Mouse (Mus musculus): Measurements from ENCODE around the gene Tcl1b5.
"Not testable (repeated sequence)": the region's sequence is repeated elsewhere in the genome, so short reads cannot be mapped to it uniquely, and the experiment has no call there.

The Tcl1b5 gene

DNA sequence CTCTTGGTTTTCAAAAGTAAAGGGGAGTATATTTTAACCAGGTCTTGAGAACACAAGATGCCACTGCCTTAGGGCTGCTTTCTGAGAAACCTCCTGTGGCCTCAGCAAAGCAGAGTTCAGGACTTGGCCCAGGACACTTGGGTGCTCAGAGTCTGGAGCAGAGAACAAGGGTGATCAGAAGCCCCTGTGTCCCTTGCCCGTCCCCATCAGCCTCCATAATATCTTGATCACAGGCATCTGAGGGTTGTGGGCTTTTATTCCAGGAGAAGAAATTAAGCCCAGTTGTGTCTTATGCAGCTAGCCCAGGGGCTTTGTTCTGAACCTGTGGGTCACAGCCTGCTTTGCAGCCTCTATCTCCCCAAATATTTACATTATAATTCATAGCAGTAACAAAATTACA, 25.5 kb downstream of the Tcl1b5 start, which contains the start of gene Tcl1b4:
Tcl1b4 (plus strand) TSS at position 301 of the 400 bp plus-strand sequence.
- in situ Hi-C loops (cut with MboI; ENCODE audit: unreplicated experiment in 2 of 2), result not testable (repeated sequence)

DNA sequence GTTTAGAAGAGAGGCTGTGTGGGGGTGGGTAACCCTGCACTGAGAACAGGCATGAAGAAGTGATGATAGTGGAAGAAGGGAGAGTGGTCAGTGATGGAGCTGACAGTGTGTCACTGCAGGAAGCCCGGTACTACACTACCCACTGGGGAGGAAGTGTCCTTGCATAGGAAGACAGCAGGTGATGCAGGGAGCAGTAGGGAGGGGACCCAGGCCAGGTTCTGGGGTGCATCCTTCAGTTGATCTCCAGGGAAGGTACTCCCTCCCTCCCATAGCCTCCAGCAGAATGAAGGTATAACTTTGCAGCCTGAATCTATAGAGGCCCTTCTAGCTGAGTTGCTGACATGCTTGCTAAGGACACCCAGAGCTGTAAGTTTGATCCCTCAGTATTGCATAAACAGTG, 30.9 kb downstream of the Tcl1b5 start:
- in situ Hi-C loops (cut with MboI; ENCODE audit: unreplicated experiment in 2 of 2), result no loop called here

DNA sequence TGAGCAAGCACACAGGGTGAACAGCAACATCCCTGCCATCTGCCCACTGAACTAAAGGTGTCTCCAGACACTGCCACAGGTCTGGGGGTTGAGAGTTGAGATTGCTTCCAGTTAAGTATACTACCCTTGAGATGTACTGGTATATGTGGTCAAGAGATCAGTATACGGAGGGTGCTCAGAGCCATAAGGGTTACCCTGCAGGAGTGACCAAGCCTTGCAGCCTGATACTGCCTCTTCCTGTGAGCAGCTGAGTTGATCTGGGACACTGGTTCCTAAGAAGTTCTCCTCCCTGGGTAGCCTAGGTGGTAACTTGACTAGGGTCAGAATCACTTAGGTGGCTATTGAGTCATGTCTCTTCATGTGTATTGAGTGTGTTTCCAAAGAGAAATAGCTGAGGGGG, 32.3 kb downstream of the Tcl1b5 start:
- in situ Hi-C loops (cut with MboI; ENCODE audit: unreplicated experiment in 2 of 2), result no loop called here

DNA sequence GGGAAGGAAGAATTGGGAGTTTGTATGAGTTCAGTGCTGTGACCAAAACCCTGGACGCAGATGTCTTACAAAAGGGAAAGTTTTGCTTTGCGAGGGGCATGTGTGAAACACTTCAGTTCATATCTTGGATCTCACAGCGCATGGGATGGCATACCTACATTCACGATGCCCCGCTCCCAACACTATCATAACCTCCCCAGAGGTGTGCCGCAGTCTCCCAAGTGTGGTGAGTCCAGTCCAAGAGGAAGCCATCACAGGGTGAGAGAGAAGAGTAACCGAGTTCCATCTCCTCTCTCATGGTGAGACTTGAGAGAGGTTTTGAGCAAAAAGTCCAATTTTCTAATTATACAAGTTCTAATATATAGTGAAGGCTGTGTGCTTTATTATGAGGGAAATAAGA, 33.1 kb downstream of the Tcl1b5 start:
- in situ Hi-C loops (cut with MboI; ENCODE audit: unreplicated experiment in 2 of 2), result no loop called here

DNA sequence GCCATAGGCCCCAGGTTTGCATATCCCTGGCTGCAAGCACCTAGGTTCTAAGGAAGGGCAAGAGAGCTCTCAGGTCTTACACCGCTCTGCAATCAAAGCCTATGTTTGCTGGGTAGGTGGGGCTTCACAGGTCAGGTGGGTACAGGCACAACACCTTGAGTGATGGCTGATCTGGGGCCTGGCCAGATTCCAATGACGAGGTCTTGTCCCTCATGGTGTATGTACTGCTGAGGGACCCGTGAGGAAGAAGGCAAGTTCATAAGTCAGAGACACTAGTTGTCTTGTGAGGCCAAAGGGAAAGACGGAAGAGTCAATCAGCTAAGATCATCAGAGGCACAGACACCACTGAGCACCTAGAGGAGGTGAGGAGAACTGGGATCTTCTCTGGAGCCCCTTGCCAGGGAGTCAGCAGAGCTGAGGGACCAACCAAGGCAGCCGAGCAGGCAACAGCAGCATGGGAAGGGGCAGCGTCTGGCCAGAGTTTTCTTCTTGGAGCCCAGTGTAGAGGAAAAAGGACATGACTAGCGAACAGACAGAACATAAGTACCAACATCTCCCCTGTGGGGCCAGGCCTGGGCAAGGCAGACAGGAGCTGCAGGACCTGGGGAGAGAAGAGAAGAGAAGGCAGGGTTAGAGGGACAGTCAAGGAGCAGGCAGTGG, 41.1 kb downstream of the Tcl1b5 start:
- in situ Hi-C loops (cut with MboI; ENCODE audit: unreplicated experiment in 2 of 2), result no loop called here

DNA sequence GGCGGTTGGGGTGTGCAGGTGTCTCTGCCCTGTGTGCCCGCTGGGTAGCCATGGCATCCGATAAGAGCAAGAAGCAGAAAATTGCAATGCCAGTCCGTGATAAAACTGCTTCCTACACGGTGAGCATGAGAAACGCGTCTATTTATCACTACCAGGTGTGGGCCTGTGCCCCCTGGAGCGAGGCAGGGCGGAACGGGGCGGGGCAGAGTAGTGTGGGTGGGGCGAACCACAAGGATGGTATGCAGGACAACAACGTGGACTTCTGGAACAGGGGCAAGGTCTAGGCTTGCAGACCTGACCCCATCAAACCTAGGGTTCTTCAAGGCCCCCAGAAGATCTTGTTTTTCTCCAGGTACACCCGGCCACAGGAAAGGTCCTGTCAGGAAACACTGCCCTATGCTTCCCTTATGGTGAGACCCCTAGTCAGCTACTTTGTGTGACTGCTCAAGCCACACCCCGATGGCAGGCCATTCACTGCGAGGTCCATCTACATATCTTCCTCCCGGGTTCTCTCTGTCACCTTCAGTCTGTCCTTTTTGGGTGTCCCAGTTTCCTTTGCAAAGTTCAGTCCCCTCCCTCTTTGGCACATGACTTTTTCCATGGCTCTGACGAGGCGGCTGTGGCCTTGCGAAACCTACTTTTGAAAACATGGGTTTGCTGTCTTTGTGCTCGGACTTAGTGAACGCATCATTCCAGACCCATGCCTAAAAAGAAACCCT, 46.6 kb downstream of the Tcl1b5 start, which contains the start of gene Tcl1:
Tcl1 (minus strand) TSS at position 193 of the 719 bp plus-strand sequence.
- in situ Hi-C loops (cut with MboI; ENCODE audit: unreplicated experiment in 2 of 2), result no loop called here

DNA sequence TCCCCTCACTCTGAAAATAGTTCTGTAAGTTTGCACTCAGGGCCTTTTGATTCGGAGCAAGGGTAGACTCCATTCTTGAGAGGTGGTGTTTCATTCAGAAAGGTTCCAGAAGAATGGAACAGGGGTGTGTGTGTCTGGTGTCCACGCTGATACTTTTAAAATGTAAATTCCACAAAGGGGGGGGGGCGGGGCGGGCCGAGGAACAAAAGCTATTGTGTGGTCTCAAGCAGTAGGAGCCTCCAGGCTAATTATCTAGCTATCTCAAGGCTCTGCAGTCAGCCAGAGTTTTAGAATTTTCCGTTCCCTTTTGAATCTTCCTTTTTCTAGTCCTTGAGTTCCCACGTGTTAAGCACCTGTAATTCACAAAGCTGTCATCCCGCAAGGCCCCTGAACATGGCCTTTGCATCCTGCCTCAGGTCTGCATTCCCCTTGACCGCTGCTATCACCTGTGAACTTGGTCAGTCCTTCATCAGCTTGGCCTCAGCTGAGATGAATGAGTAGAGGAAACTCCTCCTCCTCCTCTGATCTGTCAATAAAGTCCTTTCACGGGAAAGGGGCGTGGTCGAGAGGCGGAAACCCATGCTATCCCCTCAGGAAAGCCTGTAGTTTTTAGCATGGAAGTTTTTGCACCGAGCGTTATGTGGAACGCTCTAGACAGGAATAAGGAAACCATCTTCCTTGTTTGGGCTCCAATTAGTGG, 48.6 kb downstream of the Tcl1b5 start:
- in situ Hi-C loops (cut with MboI; ENCODE audit: unreplicated experiment in 2 of 2), result no loop called here

Measured in v-Abl transformed pro-B cells (cell line).